Mouse (Mus musculus) hindbrain, embryonic 11.5 days (tissue): Measurements from ENCODE around the gene Mup5. TPM values are rescaled to one million over a fixed set of nuclear protein-coding genes. Genes with fewer than 3 reads are reported as not detected.
A peak's percentile ranks its signal among the peaks of the same experiment; 100 is the strongest.
"Not testable (repeated sequence)": the region's sequence is repeated elsewhere in the genome, so short reads cannot be mapped to it uniquely, and the experiment has no call there.

Experiments used
- ATAC-seq: fragments of 200-750 bp; cut with Nextera tagmentation; 2 replicates; pipeline ENCODE4 v1.8.0; 2017; ENCODE audit warnings: mild to moderate bottlenecking, moderate TSS enrichment, moderate library complexity; ENCODE audit not compliant: low FRiP score
- DNase-seq: peaks from one replicate; pipeline ENCODE4 v3.0.0-alpha.2; 2015; ENCODE audit warnings: low spot score
- H3K27ac ChIP-seq: fragments of 300-500 bp; sonication (generic); 2 replicates; pipeline ENCODE4 v1.5.1; 2014; ENCODE audit warnings: mild to moderate bottlenecking, low read depth, low read length
- H3K27me3 ChIP-seq: fragments of 300-500 bp; sonication (generic); 2 replicates; pipeline ENCODE4 v1.6.1; 2014; ENCODE audit warnings: mild to moderate bottlenecking, low read length, moderate library complexity, mixed read lengths; ENCODE audit not compliant: control insufficient read depth, insufficient read depth
- H3K36me3 ChIP-seq: fragments of 300-500 bp; sonication (generic); 2 replicates; pipeline ENCODE4 v1.6.1; 2014; ENCODE audit warnings: mild to moderate bottlenecking, low read length, moderate library complexity, mixed read lengths; ENCODE audit not compliant: control insufficient read depth, insufficient read depth
- H3K4me1 ChIP-seq: fragments of 300-500 bp; sonication (generic); replicated peaks from 2 replicates; pipeline ENCODE4 v1.6.1; 2014; ENCODE audit warnings: low read length, mixed read lengths; ENCODE audit not compliant: control insufficient read depth, insufficient read depth
- H3K4me2 ChIP-seq: fragments of 300-500 bp; sonication (generic); replicated peaks from 2 replicates; pipeline ENCODE4 v1.6.1; 2014; ENCODE audit warnings: mild to moderate bottlenecking, low read depth, low read length
- H3K4me3 ChIP-seq: fragments of 300-500 bp; sonication (generic); 2 replicates; pipeline ENCODE4 v1.5.1; 2014; ENCODE audit warnings: low read depth, low read length
- H3K9ac ChIP-seq: fragments of 300-500 bp; sonication (generic); 2 replicates; pipeline ENCODE4 v1.6.1; 2014; ENCODE audit warnings: low read depth, low read length
- H3K9me3 ChIP-seq: fragments of 300-500 bp; sonication (generic); 2 replicates; pipeline ENCODE4 v1.6.1; 2016; ENCODE audit warnings: low read length; ENCODE audit not compliant: control insufficient read depth
- WGBS: fragments of 180-500 bp; shearing (Covaris S2); extraction: QIAGEN DNeasy Blood & Tissue Kit; methylation state at CpG from one replicate; pipeline ENCODE4 v1.1.7; 2014; 5-methylcytosine and 5-hydroxymethylcytosine counted together
- polyA plus RNA-seq: library from polyadenylated mRNA; unstranded; fragments of >200 nt; fragmentation: Nextera tagmentation; extraction: Ambion mirVana; gene quantifications from 2 replicates; pipeline ENCODE4 v1.2.1, GENCODE M21; 2014

Mup5 gene
- polyA plus RNA-seq, 1 experiment from 2014 or later = not detected

GRCm38 (mm10) chr4:61815602-61816001, 19.4 kb downstream of the Mup5 start:
- 77% methylated on average over 2 of the region's 2 CpGs for WGBS
- ATAC-seq = no peak
- no peaks in the 10 kb centered on the region for H3K27me3 ChIP-seq

GRCm38 (mm10) chr4:61813435-61813834, 21.6 kb downstream of the Mup5 start:
- 0 out of 2 replicates have a peak, but pooled peaks have one; percentile 35 for ATAC-seq
- no peak overlapping the region for H3K9ac ChIP-seq
- no peak overlapping the region for H3K4me2 ChIP-seq
- no peak overlapping the region for H3K4me3 ChIP-seq
- no peaks in the 10 kb centered on the region for H3K27me3 ChIP-seq
- H3K4me1 ChIP-seq = no peaks in the 10 kb centered on the region
- no peak for DNase-seq
- H3K27ac ChIP-seq = no peak overlapping the region
- no peaks in the 10 kb centered on the region for H3K36me3 ChIP-seq
- H3K9me3 ChIP-seq = no peaks in the 10 kb centered on the region

More at GRCm38 (mm10) chr4:61815602-61816001, 19.4 kb downstream of the Mup5 start:
- DNase-seq = no peak
- Histone ChIP-seq H3K4me2 (no peak overlapping the region), H3K36me3 (no peaks in the 10 kb centered on the region), H3K27ac (no peak overlapping the region), H3K9me3 (no peaks in the 10 kb centered on the region), H3K4me3 (no peak overlapping the region), H3K4me1 (no peaks in the 10 kb centered on the region), H3K9ac (no peak overlapping the region)

- not testable (repeated sequence) for H3K36me3 ChIP-seq, H3K4me3 ChIP-seq, H3K4me1 ChIP-seq, H3K9me3 ChIP-seq, H3K9ac ChIP-seq, H3K27me3 ChIP-seq, H3K27ac ChIP-seq, H3K4me2 ChIP-seq, ATAC-seq
- peak; percentile 69 for DNase-seq
- 21% methylated on average over 2 of the region's 2 CpGs for WGBS
These were observed 23.8 kb downstream of the Mup5 start for GRCm38 (mm10) chr4:61811193-61811592.

- not testable (repeated sequence) for H3K36me3 ChIP-seq, H3K4me2 ChIP-seq, ATAC-seq, H3K4me1 ChIP-seq, H3K27me3 ChIP-seq, H3K9me3 ChIP-seq, H3K27ac ChIP-seq, H3K9ac ChIP-seq, H3K4me3 ChIP-seq, DNase-seq
- 86% methylated on average over 3 of the region's 3 CpGs for WGBS
These were observed 26.1 kb downstream of the Mup5 start for GRCm38 (mm10) chr4:61808926-61809325.

GRCm38 (mm10) chr4:61789699-61790098, 45.3 kb downstream of the Mup5 start:
- not testable (repeated sequence) for H3K9me3 ChIP-seq, H3K36me3 ChIP-seq, H3K27ac ChIP-seq, H3K4me2 ChIP-seq, H3K4me1 ChIP-seq, H3K27me3 ChIP-seq, DNase-seq, H3K9ac ChIP-seq, H3K4me3 ChIP-seq, ATAC-seq
- WGBS = 100% methylated on average over 1 of the region's 1 CpGs

GRCm38 (mm10) chr4:61784231-61784630, 50.8 kb downstream of the Mup5 start:
- not testable (repeated sequence) for H3K27ac ChIP-seq, H3K4me1 ChIP-seq, H3K27me3 ChIP-seq, H3K4me2 ChIP-seq, DNase-seq, H3K36me3 ChIP-seq, ATAC-seq, H3K4me3 ChIP-seq, H3K9me3 ChIP-seq, H3K9ac ChIP-seq
- WGBS = 73% methylated on average over 1 of the region's 1 CpGs

- ATAC-seq, DNase-seq, H3K9ac ChIP-seq, H3K9me3 ChIP-seq, H3K27me3 ChIP-seq, H3K4me1 ChIP-seq, H3K27ac ChIP-seq, H3K4me2 ChIP-seq, H3K36me3 ChIP-seq, H3K4me3 ChIP-seq: not testable (repeated sequence)
- 92% methylated on average over 1 of the region's 5 CpGs for WGBS
These were observed 52.9 kb downstream of the Mup5 start, which contains the start of gene Mup19 for GRCm38 (mm10) chr4:61782169-61782568. TSS of gene Mup19 (minus strand) at chr4:61782269.

Other genes with a start within 250 kb of the Mup5 start
- gene Mup17, start 239.4 kb downstream of the Mup5 start, polyA plus RNA-seq = not detected in 2 replicates
- gene Mup18, start 161.1 kb downstream of the Mup5 start, polyA plus RNA-seq = not detected in 2 replicates
- not detected in 2 replicates for gene Mup19, start 53.0 kb downstream of the Mup5 start, polyA plus RNA-seq
- not detected in 2 replicates for gene Mup20, start 218.9 kb upstream of the Mup5 start, polyA plus RNA-seq